Mouse (Mus musculus) stomach, postnatal 0 days (tissue): ENCODE measurements at regions not wholly inside any gene's neighbourhood (a gene's known extent, or its start where the extent isn't known, plus 50 kb on each side); places are given as distances from the start of the nearest gene placed in this dataset.

Experiments
- ATAC-seq: fragments of 200-750 bp; cut with Nextera tagmentation; 2 replicates; pipeline ENCODE4 v1.8.0; 2017; ENCODE audit not compliant: low FRiP score, low TSS enrichment
- DNase-seq: peaks from one replicate; pipeline ENCODE4 v3.0.0-alpha.2; 2016; ENCODE audit warnings: low spot score
- H3K27ac ChIP-seq: fragments of 300-500 bp; sonication (generic); replicated peaks from 2 replicates; pipeline ENCODE4 v1.5.1; 2014; ENCODE audit warnings: mild to moderate bottlenecking, control low read depth
- H3K27me3 ChIP-seq: fragments of 300-500 bp; sonication (generic); 2 replicates; pipeline ENCODE4 v1.6.1; 2014; ENCODE audit warnings: low read length; ENCODE audit not compliant: control insufficient read depth, insufficient read depth
- H3K36me3 ChIP-seq: fragments of 300-500 bp; sonication (generic); 2 replicates; pipeline ENCODE4 v1.6.1; 2014; ENCODE audit warnings: low read length, mixed read lengths; ENCODE audit not compliant: control insufficient read depth, insufficient read depth
- H3K4me1 ChIP-seq: fragments of 300-500 bp; sonication (generic); replicated peaks from 2 replicates; pipeline ENCODE4 v1.6.1; 2014; ENCODE audit warnings: antibody characterized with exemption; ENCODE audit not compliant: control insufficient read depth, insufficient read depth
- H3K4me2 ChIP-seq: fragments of 300-500 bp; sonication (generic); replicated peaks from 2 replicates; pipeline ENCODE4 v1.6.1; 2014; ENCODE audit warnings: low read depth, mild to moderate bottlenecking, control low read depth, moderate library complexity
- H3K4me3 ChIP-seq: fragments of 300-500 bp; sonication (generic); 2 replicates; pipeline ENCODE4 v1.5.1; 2014; ENCODE audit warnings: low read depth, low read length, control low read depth
- H3K9ac ChIP-seq: fragments of 300-500 bp; sonication (generic); 2 replicates; pipeline ENCODE4 v1.6.1; 2014; ENCODE audit warnings: mild to moderate bottlenecking, low read length, control low read depth, mixed read lengths
- H3K9me3 ChIP-seq: fragments of 300-500 bp; sonication (generic); 2 replicates; pipeline ENCODE4 v1.6.1; 2016; ENCODE audit warnings: low read length; ENCODE audit not compliant: control insufficient read depth
- CTCF ChIP-seq: IDR thresholded peaks from 2 replicates; pipeline ENCODE4 v1.5.1; 2016; ENCODE audit warnings: antibody characterized with exemption, low read depth, mild to moderate bottlenecking, moderate library complexity
- EP300 ChIP-seq: optimal IDR thresholded peaks from 2 replicates; pipeline ENCODE3; 2016; ENCODE audit warnings: antibody characterized with exemption
- WGBS: fragments of 180-500 bp; shearing (Covaris S2); extraction: QIAGEN DNeasy Blood & Tissue Kit; methylation state at CpG from one replicate; pipeline ENCODE4 v1.1.7; 2014; 5-methylcytosine and 5-hydroxymethylcytosine counted together

GRCm38 (mm10) chr9:40617676-40618062, 52.7 kb upstream of the Gm21915 start:
- H3K4me1 ChIP-seq = no peaks in the 10 kb centered on the region
- H3K4me3 ChIP-seq = no peak overlapping the region
- no peak overlapping the region for H3K9ac ChIP-seq
- DNase-seq (no peak), ATAC-seq (no peak)
- H3K36me3 ChIP-seq = no peaks in the 10 kb centered on the region
- TF ChIP-seq EP300 = no peak
- H3K27me3 ChIP-seq = no peaks in the 10 kb centered on the region
- peak overlapping the region; percentile 32 for H3K4me2 ChIP-seq
- H3K9me3 ChIP-seq = no peaks in the 10 kb centered on the region
- no peak overlapping the region for H3K27ac ChIP-seq
- 42% methylated on average over 10 of the region's 10 CpGs for WGBS

- no peak overlapping the region for H3K27ac ChIP-seq
- no peak overlapping the region for H3K9ac ChIP-seq
- no peaks in the 10 kb centered on the region for H3K4me1 ChIP-seq
- peak overlapping the region; percentile 36 for H3K4me2 ChIP-seq
- no peaks in the 10 kb centered on the region for H3K9me3 ChIP-seq
- TF ChIP-seq EP300 (no peak), CTCF (no peak)
- ATAC-seq (no peak; the same call in 1 of the 2 replicates), DNase-seq (no peak)
- no peaks in the 10 kb centered on the region for H3K27me3 ChIP-seq
- no peaks in the 10 kb centered on the region for H3K36me3 ChIP-seq
- no peak overlapping the region for H3K4me3 ChIP-seq
- 2% methylated on average over 20 of the region's 20 CpGs for WGBS
Measured at GRCm38 (mm10) chr9:40617036-40617675, 53.3 kb upstream of the Gm21915 start.

GRCm38 (mm10) chr9:40616426-40617035, 53.9 kb upstream of the Gm21915 start:
- peak; percentile 64 for DNase-seq
- no peak overlapping the region for H3K27ac ChIP-seq
- H3K4me1 ChIP-seq = no peaks in the 10 kb centered on the region

DNA sequence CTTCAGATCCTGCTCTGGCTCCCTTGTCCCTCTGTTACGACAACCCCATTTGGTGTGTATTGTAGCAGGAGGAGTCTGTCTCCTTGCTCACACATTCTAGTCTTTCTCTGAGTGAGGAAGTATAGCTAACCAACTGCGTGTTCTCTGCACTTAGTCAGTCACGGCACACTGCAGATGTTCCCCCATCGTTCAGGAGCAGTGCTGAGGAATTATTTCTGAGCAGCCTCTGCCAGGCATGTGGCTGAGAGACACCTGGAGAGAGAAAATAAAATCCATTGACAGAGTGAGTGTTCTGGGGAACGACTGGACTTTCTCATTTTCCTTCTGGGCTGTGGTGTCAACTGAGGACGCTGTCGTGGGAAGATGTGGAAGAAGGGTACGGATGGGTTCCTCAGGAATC, 54.5 kb upstream of the Gm21915 start:
- H3K9ac ChIP-seq = no peak overlapping the region
- ATAC-seq (no peak), DNase-seq (no peak)
- no peak overlapping the region for H3K27ac ChIP-seq
- H3K4me2 ChIP-seq = no peak overlapping the region
- no peaks in the 10 kb centered on the region for H3K27me3 ChIP-seq
- H3K36me3 ChIP-seq = no peaks in the 10 kb centered on the region
- no peak for TF ChIP-seq CTCF
- no peak for TF ChIP-seq EP300
- H3K4me1 ChIP-seq = no peaks in the 10 kb centered on the region
- no peaks in the 10 kb centered on the region for H3K9me3 ChIP-seq
- no peak overlapping the region for H3K4me3 ChIP-seq
- 27% methylated on average over 8 of the region's 8 CpGs for WGBS

More at GRCm38 (mm10) chr9:40616426-40617035, 53.9 kb upstream of the Gm21915 start:
- H3K27me3 ChIP-seq = no peaks in the 10 kb centered on the region
- no peaks in the 10 kb centered on the region for H3K9me3 ChIP-seq
- peak overlapping the region; percentile 36; the same call in 1 of the 2 replicates for H3K4me2 ChIP-seq
- TF ChIP-seq EP300 = no peak
- peak; percentile 89 for TF ChIP-seq CTCF
- WGBS = 3% methylated on average over 11 of the region's 11 CpGs
- peak; percentile 74; the same call in 1 of the 2 replicates for ATAC-seq
- H3K9ac ChIP-seq = no peak overlapping the region
- no peaks in the 10 kb centered on the region for H3K36me3 ChIP-seq
- H3K4me3 ChIP-seq = no peak overlapping the region

GRCm38 (mm10) chr9:40614071-40614470, 56.3 kb upstream of the Gm21915 start:
- Histone ChIP-seq H3K27me3 (no peaks in the 10 kb centered on the region), H3K4me2 (no peak overlapping the region), H3K36me3 (no peaks in the 10 kb centered on the region), H3K9me3 (no peaks in the 10 kb centered on the region), H3K9ac (no peak overlapping the region), H3K4me3 (no peak overlapping the region), H3K27ac (no peak overlapping the region), H3K4me1 (no peaks in the 10 kb centered on the region)
- TF ChIP-seq EP300 (no peak), CTCF (no peak)
- WGBS = 70% methylated on average over 5 of the region's 5 CpGs
- no peak for DNase-seq
- ATAC-seq = no peak

- Histone ChIP-seq H3K27ac (no peak overlapping the region), H3K4me2 (no peak overlapping the region), H3K27me3 (no peaks in the 10 kb centered on the region), H3K36me3 (no peaks in the 10 kb centered on the region), H3K4me1 (no peaks in the 10 kb centered on the region), H3K9me3 (no peaks in the 10 kb centered on the region), H3K4me3 (no peak overlapping the region), H3K9ac (no peak overlapping the region)
- 0 out of 2 replicates have a peak, but pooled peaks have one; percentile 32 for ATAC-seq
- no peak for TF ChIP-seq CTCF
- no peak for TF ChIP-seq EP300
- 60% methylated on average over 4 of the region's 4 CpGs for WGBS
- no peak for DNase-seq
Measured at GRCm38 (mm10) chr9:40613182-40613581, 57.2 kb upstream of the Gm21915 start.
